Mouse (Mus musculus) erythroblast, embryonic 14.5 days (primary cell): Measurements from ENCODE around the gene Patl2.

Source experiments
- GATA1 ChIP-seq: IDR thresholded peaks from 2 replicates; pipeline ENCODE4 v1.6.1; 2012; ENCODE audit warnings: low read length, inconsistent platforms, mixed read lengths
- TAL1 ChIP-seq: IDR thresholded peaks from 3 replicates; pipeline ENCODE4 v1.6.1; 2012; ENCODE audit warnings: low read length, inconsistent platforms, mixed read lengths

GRCm38 (mm10) chr2:122186751-122187150 lies 762 bp upstream of the Patl2 start:
- TF ChIP-seq TAL1 (no peak), GATA1 (no peak)
